Mouse (Mus musculus): Measurements from ENCODE around the gene Tfap4. TPM values are rescaled to one million over a fixed set of nuclear protein-coding genes. Genes with fewer than 3 reads are reported as not detected.
"Not testable (repeated sequence)": the region's sequence is repeated elsewhere in the genome, so short reads cannot be mapped to it uniquely, and the experiment has no call there.

Tfap4 gene
- polyA plus RNA-seq, 1 experiment from 2014 or later, result 8.1 TPM

DNA sequence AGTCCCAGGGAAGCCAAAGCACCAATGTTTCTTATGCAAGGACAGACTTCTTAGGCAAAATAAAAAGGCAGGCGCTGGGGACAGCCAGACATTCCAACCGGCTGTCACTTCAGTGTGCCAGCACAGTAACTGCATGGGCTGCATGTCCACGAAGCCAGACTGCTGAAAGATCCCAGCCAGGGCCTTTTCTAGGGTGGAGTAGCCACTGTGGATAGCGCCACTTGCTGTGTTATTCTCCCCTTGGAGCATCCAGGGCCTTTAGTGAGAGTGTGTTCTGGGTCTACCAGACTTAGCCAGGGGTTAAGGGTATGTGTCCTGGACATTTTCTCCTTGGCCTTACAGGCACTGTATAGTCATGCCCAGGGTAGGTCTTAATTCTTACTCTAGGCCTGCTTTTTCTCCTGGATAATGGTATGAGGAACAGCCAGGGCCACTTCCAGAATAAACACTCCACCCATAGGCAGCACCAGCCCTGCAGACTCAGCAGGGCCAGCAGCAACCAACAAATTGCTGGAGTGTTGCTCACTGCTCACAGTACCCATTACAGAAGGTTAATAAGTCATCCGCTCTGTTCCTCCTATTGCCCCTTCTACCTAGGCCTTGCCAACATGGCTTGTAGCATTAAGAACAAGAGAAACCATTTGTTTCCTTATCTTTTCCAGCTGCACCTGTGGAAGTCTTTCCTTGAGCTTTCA lies 28.0 kb upstream of the Tfap4 start:
- no peak for ATAC-seq (replicated peaks)
- no peak overlapping the region for H3K4me3 ChIP-seq
- no peaks in the 10 kb centered on the region for H3K36me3 ChIP-seq (replicated peaks)
- no peaks in the 10 kb centered on the region for H3K27me3 ChIP-seq (replicated peaks)
- H3K4me2 ChIP-seq, result no peak overlapping the region
- peaks cover 20% of the 10 kb centered on the region for H3K4me1 ChIP-seq
- peak overlapping the region; percentile 16; the same call in 1 of the 2 replicates for H3K27ac ChIP-seq
- 47% methylated on average over 5 of the region's 5 CpGs for WGBS
- H3K9ac ChIP-seq, result no peak overlapping the region
- no peaks in the 10 kb centered on the region for H3K9me3 ChIP-seq

- no peaks in the 10 kb centered on the region for H3K9me3 ChIP-seq
- H3K9ac ChIP-seq, result peak overlapping the region; percentile 53
- peak overlapping the region; percentile 77 for H3K27ac ChIP-seq
- H3K4me3 ChIP-seq, result peak overlapping the region; percentile 62
- H3K36me3 ChIP-seq (replicated peaks), result no peaks in the 10 kb centered on the region
- peak; percentile 97 for ATAC-seq (replicated peaks)
- H3K27me3 ChIP-seq (replicated peaks), result no peaks in the 10 kb centered on the region
- H3K4me1 ChIP-seq, result peaks cover 13% of the 10 kb centered on the region
- H3K4me2 ChIP-seq, result peak overlapping the region; percentile 92
- under 1% methylated on average over 35 of the region's 43 CpGs for WGBS
Measured at GRCm38 (mm10) chr16:4586531-4587123, 27.0 kb upstream of the Tfap4 start.

DNA sequence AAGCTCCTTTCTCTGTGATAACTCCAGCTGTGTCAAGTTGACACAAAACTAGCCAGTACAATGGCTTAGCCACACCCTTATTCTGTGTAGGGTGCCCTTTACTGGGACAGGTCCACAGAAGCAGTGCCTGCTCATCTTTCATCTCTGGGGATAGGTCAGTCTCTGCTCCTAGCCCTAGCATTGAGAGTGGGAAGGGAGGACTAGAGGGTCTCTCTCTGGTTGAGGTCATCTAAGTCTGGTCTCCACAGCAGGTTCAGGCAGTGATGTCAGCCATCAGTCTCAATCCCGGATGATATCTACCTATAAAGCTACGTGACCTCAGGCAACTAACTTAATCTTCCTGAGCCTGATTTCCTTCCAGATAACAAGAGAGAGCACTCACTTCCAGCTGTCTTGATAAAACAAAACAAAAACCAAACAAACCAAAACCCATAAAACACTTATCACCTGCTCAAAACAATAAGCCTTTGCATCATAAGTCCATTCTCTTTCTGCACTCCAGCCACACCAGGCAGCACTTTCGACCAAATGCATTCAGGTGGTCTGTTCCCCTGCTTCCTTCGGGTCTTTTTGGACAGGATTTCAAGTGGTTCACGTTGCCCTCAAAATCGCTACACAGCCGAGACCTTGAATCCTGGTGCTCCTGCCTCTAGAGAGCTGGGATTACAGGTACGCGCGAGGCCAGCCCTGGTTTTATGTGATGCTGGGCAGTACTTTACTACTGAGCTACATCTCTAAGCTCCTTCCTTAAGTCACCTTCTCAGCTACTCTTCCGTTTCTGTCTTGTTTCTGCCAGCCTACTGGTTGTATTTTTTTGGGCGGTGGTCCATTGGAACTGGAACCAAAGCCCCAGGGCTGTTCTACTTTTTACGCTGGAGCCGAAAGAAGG lies 26.2 kb upstream of the Tfap4 start:
- no peaks in the 10 kb centered on the region for H3K27me3 ChIP-seq (replicated peaks)
- peak overlapping the region; percentile 62 for H3K4me3 ChIP-seq
- no peaks in the 10 kb centered on the region for H3K9me3 ChIP-seq
- peak overlapping the region; percentile 53 for H3K9ac ChIP-seq
- H3K27ac ChIP-seq, result peak overlapping the region; percentile 77
- peaks cover 13% of the 10 kb centered on the region for H3K4me1 ChIP-seq
- peak overlapping the region; percentile 92 for H3K4me2 ChIP-seq
- peak; percentile 55 for ATAC-seq (replicated peaks)
- 9% methylated on average over 14 of the region's 14 CpGs for WGBS
- H3K36me3 ChIP-seq (replicated peaks), result no peaks in the 10 kb centered on the region

DNA sequence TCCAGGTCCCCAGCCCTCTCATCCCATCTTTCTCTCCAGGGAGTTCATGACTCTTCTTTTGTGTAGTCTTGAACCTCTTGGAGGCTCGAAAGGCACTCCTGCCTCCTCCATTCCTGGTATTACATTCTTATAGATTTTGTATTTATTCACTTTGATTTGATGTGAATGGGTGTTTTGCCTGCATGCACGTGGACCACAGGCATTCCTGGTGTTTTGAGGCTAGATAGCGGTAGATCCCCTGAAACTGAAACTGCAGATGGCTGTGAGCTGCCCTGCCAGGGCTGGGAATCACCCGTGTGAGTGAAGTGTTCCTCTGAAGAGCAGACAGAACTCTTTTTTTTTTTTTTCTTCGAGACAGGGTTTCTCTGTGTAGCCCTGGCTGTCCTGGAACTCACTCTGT lies 24.8 kb upstream of the Tfap4 start:
- H3K27ac ChIP-seq, result no peak overlapping the region
- H3K9me3 ChIP-seq, result no peaks in the 10 kb centered on the region
- peaks cover 13% of the 10 kb centered on the region for H3K4me1 ChIP-seq
- no peak overlapping the region for H3K4me2 ChIP-seq
- no peak overlapping the region for H3K9ac ChIP-seq
- ATAC-seq (replicated peaks), result no peak
- WGBS, result 78% methylated on average over 5 of the region's 5 CpGs
- H3K27me3 ChIP-seq (replicated peaks), result no peaks in the 10 kb centered on the region
- no peak overlapping the region for H3K4me3 ChIP-seq
- H3K36me3 ChIP-seq (replicated peaks), result no peaks in the 10 kb centered on the region

DNA sequence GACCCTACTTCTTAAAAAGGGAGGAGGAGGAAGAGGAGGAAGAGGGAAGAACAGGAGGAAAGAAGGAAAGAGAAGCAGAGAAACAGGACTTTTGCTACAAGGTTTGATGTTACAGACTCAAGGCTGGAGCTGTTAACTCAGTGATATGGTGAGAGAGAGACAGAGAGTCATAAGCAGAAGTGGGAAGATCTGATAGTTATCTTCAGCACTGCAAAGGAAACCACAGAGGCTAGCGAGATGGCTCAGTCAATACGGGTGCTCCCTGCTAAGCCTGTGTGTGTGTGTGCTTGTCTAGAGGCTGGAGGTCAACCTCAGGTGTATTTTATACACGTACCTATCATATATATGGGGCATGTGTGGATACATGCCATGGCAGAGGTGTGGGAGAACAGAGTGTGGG lies 24.2 kb upstream of the Tfap4 start:
- H3K4me3 ChIP-seq, result no peak overlapping the region
- H3K36me3 ChIP-seq (replicated peaks), result no peaks in the 10 kb centered on the region
- H3K9me3 ChIP-seq, result no peaks in the 10 kb centered on the region
- no peak for ATAC-seq (replicated peaks)
- no peak overlapping the region for H3K9ac ChIP-seq
- H3K27ac ChIP-seq, result no peak overlapping the region
- H3K4me2 ChIP-seq, result no peak overlapping the region
- H3K4me1 ChIP-seq, result peaks cover 13% of the 10 kb centered on the region
- 93% methylated on average over 3 of the region's 3 CpGs for WGBS
- H3K27me3 ChIP-seq (replicated peaks), result no peaks in the 10 kb centered on the region

DNA sequence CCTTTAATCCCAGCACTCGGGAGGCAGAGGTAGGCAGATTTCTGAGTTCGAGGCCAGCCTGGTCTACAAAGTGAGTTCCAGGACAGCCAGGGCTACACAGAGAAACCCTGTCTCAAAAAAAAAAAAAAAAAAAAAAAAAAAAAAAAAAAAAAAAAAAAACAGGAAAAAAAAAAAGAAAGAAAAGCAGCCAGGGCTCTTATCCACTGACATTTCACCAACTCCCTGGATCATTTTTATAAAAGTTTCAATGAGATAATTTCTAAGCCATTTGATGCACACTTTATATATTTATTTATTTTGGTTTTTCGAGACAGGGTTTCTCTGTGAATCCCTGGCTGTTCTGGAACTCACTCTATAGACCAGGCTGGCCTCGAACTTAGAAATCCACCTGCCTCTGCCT lies 21.5 kb upstream of the Tfap4 start:
- 88% methylated on average over 4 of the region's 4 CpGs for WGBS
- not testable (repeated sequence) for H3K27me3 ChIP-seq (replicated peaks); H3K9ac ChIP-seq; H3K9me3 ChIP-seq; ATAC-seq (replicated peaks); H3K36me3 ChIP-seq (replicated peaks); H3K27ac ChIP-seq; H3K4me1 ChIP-seq; H3K4me3 ChIP-seq; H3K4me2 ChIP-seq

DNA sequence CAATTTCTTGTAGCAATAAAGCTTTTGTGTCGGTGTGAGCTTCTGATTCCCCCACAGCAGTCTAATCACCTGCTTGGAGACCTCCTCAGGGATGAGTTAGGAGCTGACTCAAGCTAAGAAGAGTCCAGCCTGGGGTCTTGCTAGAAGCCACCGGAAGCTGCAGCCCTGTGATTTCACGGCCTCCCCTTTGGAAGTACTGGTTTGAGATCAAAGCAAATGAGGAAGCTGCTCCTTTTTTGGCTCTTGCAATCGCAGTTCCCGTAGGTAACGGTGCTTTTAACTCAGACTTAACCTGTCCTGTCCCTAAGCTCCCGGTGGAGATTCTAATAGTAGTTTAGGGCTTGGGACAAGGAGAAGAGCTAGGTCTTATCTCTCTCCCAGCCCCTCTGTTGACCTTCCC lies 19.0 kb upstream of the Tfap4 start:
- no peak overlapping the region for H3K4me3 ChIP-seq
- no peak for ATAC-seq (replicated peaks)
- H3K9me3 ChIP-seq, result no peaks in the 10 kb centered on the region
- H3K27ac ChIP-seq, result no peak overlapping the region
- 68% methylated on average over 7 of the region's 7 CpGs for WGBS
- H3K4me2 ChIP-seq, result no peak overlapping the region
- H3K4me1 ChIP-seq, result no peaks in the 10 kb centered on the region
- no peaks in the 10 kb centered on the region for H3K36me3 ChIP-seq (replicated peaks)
- no peaks in the 10 kb centered on the region for H3K27me3 ChIP-seq (replicated peaks)
- no peak overlapping the region for H3K9ac ChIP-seq

DNA sequence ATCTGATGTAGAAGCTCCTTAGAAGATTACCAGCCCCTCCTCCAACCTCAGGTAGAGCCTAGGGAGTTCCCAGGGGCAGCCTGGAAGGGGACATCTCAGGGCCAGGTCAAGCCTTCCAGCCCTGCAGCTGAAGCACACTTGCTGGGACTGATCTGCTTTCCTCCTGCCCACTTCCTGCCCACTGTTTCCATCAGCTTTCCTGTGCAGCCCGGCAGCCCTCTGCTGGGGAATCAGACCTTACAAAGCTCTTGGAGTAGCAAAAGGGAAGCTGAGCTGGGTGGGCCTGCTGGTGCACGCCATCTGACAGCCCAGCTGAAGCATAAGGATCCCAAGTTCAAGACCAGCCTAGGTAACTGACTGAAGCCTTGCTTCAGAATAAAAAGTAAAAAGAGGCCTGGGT lies 17.2 kb upstream of the Tfap4 start:
- H3K9me3 ChIP-seq, result no peaks in the 10 kb centered on the region
- no peak overlapping the region for H3K9ac ChIP-seq
- ATAC-seq (replicated peaks), result no peak
- no peaks in the 10 kb centered on the region for H3K4me1 ChIP-seq
- H3K4me3 ChIP-seq, result no peak overlapping the region
- H3K36me3 ChIP-seq (replicated peaks), result no peaks in the 10 kb centered on the region
- no peaks in the 10 kb centered on the region for H3K27me3 ChIP-seq (replicated peaks)
- H3K4me2 ChIP-seq, result no peak overlapping the region
- 49% methylated on average over 2 of the region's 2 CpGs for WGBS
- no peak overlapping the region for H3K27ac ChIP-seq

GRCm38 (mm10) chr16:4576038-4576437 lies 16.4 kb upstream of the Tfap4 start:
- no peaks in the 10 kb centered on the region for H3K36me3 ChIP-seq (replicated peaks)
- H3K4me3 ChIP-seq, result no peak overlapping the region
- no peak for ATAC-seq (replicated peaks)
- 49% methylated on average over 2 of the region's 2 CpGs for WGBS
- no peak overlapping the region for H3K4me2 ChIP-seq
- H3K9ac ChIP-seq, result no peak overlapping the region
- H3K4me1 ChIP-seq, result no peaks in the 10 kb centered on the region
- H3K27ac ChIP-seq, result no peak overlapping the region
- no peaks in the 10 kb centered on the region for H3K9me3 ChIP-seq
- H3K27me3 ChIP-seq (replicated peaks), result no peaks in the 10 kb centered on the region

DNA sequence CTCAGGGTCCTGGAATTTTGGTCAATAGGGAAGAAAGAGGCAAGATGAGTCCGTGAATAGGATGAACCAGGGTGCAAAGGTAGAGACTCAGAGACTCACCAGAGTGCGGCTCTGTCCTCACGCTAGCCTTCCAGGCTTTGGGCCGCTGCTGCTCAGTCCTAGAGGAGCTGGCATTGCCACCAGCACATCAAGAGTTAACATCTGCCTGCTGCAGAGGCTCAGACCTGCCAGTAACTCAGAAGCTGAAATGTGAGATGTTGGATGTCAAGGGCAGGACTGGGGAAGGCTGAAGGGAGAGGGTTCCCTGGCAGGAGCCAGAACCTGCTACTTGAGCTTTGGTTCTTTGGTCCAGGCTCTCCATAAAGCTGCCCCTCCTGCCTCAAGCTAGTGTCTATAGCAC lies 11.1 kb upstream of the Tfap4 start:
- no peaks in the 10 kb centered on the region for H3K9me3 ChIP-seq
- no peak overlapping the region for H3K4me2 ChIP-seq
- no peak overlapping the region for H3K4me3 ChIP-seq
- H3K36me3 ChIP-seq (replicated peaks), result no peaks in the 10 kb centered on the region
- ATAC-seq (replicated peaks), result no peak
- WGBS, result 60% methylated on average over 4 of the region's 4 CpGs
- no peaks in the 10 kb centered on the region for H3K4me1 ChIP-seq
- H3K9ac ChIP-seq, result no peak overlapping the region
- H3K27ac ChIP-seq, result no peak overlapping the region
- H3K27me3 ChIP-seq (replicated peaks), result no peaks in the 10 kb centered on the region

- no peaks in the 10 kb centered on the region for H3K9me3 ChIP-seq
- H3K27ac ChIP-seq, result no peak overlapping the region
- ATAC-seq (replicated peaks), result 0 out of 2 replicates have a peak, but pooled peaks have one; percentile 20
- H3K27me3 ChIP-seq (replicated peaks), result no peaks in the 10 kb centered on the region
- no peak overlapping the region for H3K4me2 ChIP-seq
- no peaks in the 10 kb centered on the region for H3K36me3 ChIP-seq (replicated peaks)
- H3K4me1 ChIP-seq, result no peaks in the 10 kb centered on the region
- no peak overlapping the region for H3K4me3 ChIP-seq
- 19% methylated on average over 4 of the region's 4 CpGs for WGBS
- H3K9ac ChIP-seq, result no peak overlapping the region
Measured at GRCm38 (mm10) chr16:4567912-4568311, 8.3 kb upstream of the Tfap4 start.

DNA sequence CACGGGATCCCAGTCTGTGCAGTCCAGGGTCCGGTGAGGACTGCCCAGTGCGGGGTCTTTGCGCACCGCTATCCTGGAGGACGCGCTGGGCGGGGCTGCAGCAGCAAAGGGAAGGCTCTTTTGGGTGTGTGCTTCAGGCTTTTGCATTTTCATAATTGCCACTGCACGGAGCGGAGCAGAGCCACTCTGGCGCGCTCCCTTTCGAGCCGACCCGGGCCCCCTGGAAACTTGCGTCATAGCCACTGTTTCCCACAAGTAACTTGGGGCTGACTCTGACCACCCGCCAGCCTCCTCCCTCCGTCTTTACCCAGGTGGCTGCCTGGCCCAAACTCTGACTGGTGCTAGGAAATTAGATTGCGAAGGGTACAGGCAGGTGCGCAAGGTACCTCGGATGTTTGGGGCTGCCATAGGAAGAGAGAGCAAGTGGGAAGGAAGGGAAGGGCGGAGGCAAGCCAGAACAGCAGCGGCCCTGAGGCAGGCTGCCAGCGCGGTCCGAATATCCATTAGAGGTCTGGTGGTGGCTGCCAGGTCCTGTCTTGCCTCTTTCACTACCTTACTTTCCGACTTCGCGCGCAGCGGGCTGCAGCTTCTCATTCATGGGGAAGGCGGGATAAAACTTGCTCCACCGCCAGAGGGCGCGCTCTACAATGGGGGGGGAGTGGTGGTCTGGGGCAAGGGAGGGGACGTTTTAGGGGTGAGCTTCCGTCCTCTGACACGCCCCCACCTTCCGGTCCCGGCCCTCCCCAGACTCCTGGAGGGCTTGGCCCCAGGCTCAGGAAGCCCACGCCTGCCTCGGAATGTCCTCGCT lies 695 bp upstream of the Tfap4 start:
- Histone ChIP-seq H3K4me3 (peak overlapping the region; percentile 89), H3K4me2 (peak overlapping the region; percentile 69), H3K9ac (peak overlapping the region; percentile 68), H3K9me3 (no peaks in the 10 kb centered on the region), H3K36me3 (replicated peaks) (no peaks in the 10 kb centered on the region), H3K27ac (peak overlapping the region; percentile 96), H3K27me3 (replicated peaks) (no peaks in the 10 kb centered on the region; the same call in 1 of the 2 replicates), H3K4me1 (peaks cover 22% of the 10 kb centered on the region)
- ATAC-seq (replicated peaks), result peak; percentile 16
- under 1% methylated on average over 42 of the region's 43 CpGs for WGBS
